Mouse (Mus musculus): Measurements from ENCODE around the gene Spcs3.

Gene Spcs3

GRCm38 (mm10) chr8:54509221-54509721, 20.5 kb downstream of the Spcs3 start:
- in situ Hi-C loops (cut with MboI; ENCODE audit: unreplicated experiment in 2 of 2): loop anchor here (5.0 to 25.0 kb wide), 6 partner anchors 153 to 1978 kb away; no protein-coding TSS in a partner anchor

- in situ Hi-C loops (cut with MboI; ENCODE audit: unreplicated experiment in 2 of 2): loop anchor here (5.0 to 25.0 kb wide), 6 partner anchors 153 to 1978 kb away; no protein-coding TSS in a partner anchor
Measured at GRCm38 (mm10) chr8:54508814-54509213, 21.0 kb downstream of the Spcs3 start.

GRCm38 (mm10) chr8:54508096-54508456, 21.7 kb downstream of the Spcs3 start:
- in situ Hi-C loops (cut with MboI; ENCODE audit: unreplicated experiment in 2 of 2): loop anchor here (5.0 to 25.0 kb wide), 6 partner anchors 154 to 1979 kb away; no protein-coding TSS in a partner anchor

- in situ Hi-C loops (cut with MboI; ENCODE audit: unreplicated experiment in 2 of 2): loop anchor here (5.0 to 25.0 kb wide), 6 partner anchors 155 to 1980 kb away; no protein-coding TSS in a partner anchor
Measured at GRCm38 (mm10) chr8:54507428-54508095, 22.2 kb downstream of the Spcs3 start.

GRCm38 (mm10) chr8:54505060-54505459, 24.7 kb downstream of the Spcs3 start:
- in situ Hi-C loops (cut with MboI; ENCODE audit: unreplicated experiment in 2 of 2): loop anchor here (5.0 to 25.0 kb wide), 6 partner anchors 157 to 1982 kb away; no protein-coding TSS in a partner anchor

- in situ Hi-C loops (cut with MboI; ENCODE audit: unreplicated experiment in 2 of 2): loop anchor here (25.0 kb wide), 5 partner anchors 484 to 1984 kb away; no protein-coding TSS in a partner anchor
Measured at GRCm38 (mm10) chr8:54503104-54503503, 26.7 kb downstream of the Spcs3 start.

GRCm38 (mm10) chr8:54493915-54494314, 35.9 kb downstream of the Spcs3 start:
- in situ Hi-C loops (cut with MboI; ENCODE audit: unreplicated experiment in 2 of 2): loop anchor here (5.0 to 25.0 kb wide), 5 partner anchors 407 to 892 kb away; partner anchors contain the start of gene Vegfc (in 1 of the 2)

- in situ Hi-C loops (cut with MboI; ENCODE audit: unreplicated experiment in 2 of 2): loop anchor here (5.0 to 25.0 kb wide), 5 partner anchors 406 to 891 kb away; partner anchors contain the start of gene Vegfc (in 1 of the 2)
Measured at GRCm38 (mm10) chr8:54493110-54493509, 36.7 kb downstream of the Spcs3 start.

GRCm38 (mm10) chr8:54491934-54492333, 37.9 kb downstream of the Spcs3 start:
- in situ Hi-C loops (cut with MboI; ENCODE audit: unreplicated experiment in 2 of 2): loop anchor here (5.0 to 25.0 kb wide), 5 partner anchors 405 to 890 kb away; partner anchors contain the start of gene Vegfc (in 1 of the 2)

- in situ Hi-C loops (cut with MboI; ENCODE audit: unreplicated experiment in 2 of 2): loop anchor here (5.0 to 25.0 kb wide), 5 partner anchors 404 to 889 kb away; partner anchors contain the start of gene Vegfc (in 1 of the 2)
Measured at GRCm38 (mm10) chr8:54491057-54491690, 38.6 kb downstream of the Spcs3 start.

- in situ Hi-C loops (cut with MboI; ENCODE audit: unreplicated experiment in 2 of 2): loop anchor here (10.0 to 25.0 kb wide), 4 partner anchors 401 to 876 kb away; partner anchors contain the start of gene Vegfc (in 1 of the 2)
Measured at GRCm38 (mm10) chr8:54488437-54488836, 41.4 kb downstream of the Spcs3 start.

- in situ Hi-C loops (cut with MboI; ENCODE audit: unreplicated experiment in 2 of 2): loop anchor here (10.0 to 25.0 kb wide), 4 partner anchors 399 to 874 kb away; partner anchors contain the start of gene Vegfc (in 1 of the 2)
Measured at GRCm38 (mm10) chr8:54486555-54487273, 43.1 kb downstream of the Spcs3 start.

Data from v-Abl transformed pro-B cells (cell line).